Mouse (Mus musculus) stomach, embryonic 14.5 days (tissue): Measurements from ENCODE around the gene Lmna. TPM values are rescaled to one million over a fixed set of nuclear protein-coding genes. Genes with fewer than 3 reads are reported as not detected.

ENCODE experiments used
- ATAC-seq: fragments of 200-750 bp; cut with Nextera tagmentation; 2 replicates; pipeline ENCODE4 v1.8.0; 2017; ENCODE audit warnings: low read depth, moderate TSS enrichment; ENCODE audit not compliant: insufficient number of reproducible peaks, insufficient read depth, low FRiP score
- H3K27ac ChIP-seq: fragments of 300-500 bp; sonication (generic); 2 replicates; pipeline ENCODE4 v1.5.1; 2014; ENCODE audit warnings: mild to moderate bottlenecking, low read length, moderate library complexity, mixed read lengths
- H3K27me3 ChIP-seq: fragments of 300-500 bp; sonication (generic); 2 replicates; pipeline ENCODE4 v1.6.1; 2014; ENCODE audit warnings: low read length, control low read depth, mixed read lengths; ENCODE audit not compliant: control insufficient read depth, insufficient read depth
- H3K36me3 ChIP-seq: fragments of 300-500 bp; sonication (generic); 2 replicates; pipeline ENCODE4 v1.6.1; 2014; ENCODE audit warnings: mild to moderate bottlenecking, control low read depth, low read length, moderate library complexity, mixed read lengths; ENCODE audit not compliant: control insufficient read depth, insufficient read depth
- H3K4me1 ChIP-seq: fragments of 300-500 bp; sonication (generic); 2 replicates; pipeline ENCODE4 v1.6.1; 2014; ENCODE audit warnings: low read length, control low read depth, mixed read lengths; ENCODE audit not compliant: control insufficient read depth, insufficient read depth
- H3K4me2 ChIP-seq: fragments of 300-500 bp; sonication (generic); replicated peaks from 2 replicates; pipeline ENCODE4 v1.6.1; 2014; ENCODE audit warnings: low read depth, low read length, control low read depth
- H3K4me3 ChIP-seq: fragments of 300-500 bp; sonication (generic); 2 replicates; pipeline ENCODE4 v1.5.1; 2014; ENCODE audit warnings: low read depth, low read length, control low read depth
- H3K9ac ChIP-seq: fragments of 300-500 bp; sonication (generic); replicated peaks from 2 replicates; pipeline ENCODE4 v1.6.1; 2014; ENCODE audit warnings: low read depth, mild to moderate bottlenecking, control low read depth, low read length, moderate library complexity, mixed read lengths
- H3K9me3 ChIP-seq: fragments of 300-500 bp; sonication (generic); 2 replicates; pipeline ENCODE4 v1.6.1; 2016; ENCODE audit warnings: low read depth, low read length, control low read depth; ENCODE audit not compliant: control insufficient read depth
- WGBS: fragments of 180-500 bp; shearing (Covaris S2); extraction: QIAGEN DNeasy Blood & Tissue Kit; methylation state at CpG from one replicate; pipeline ENCODE4 v1.1.7; 2014; 5-methylcytosine and 5-hydroxymethylcytosine counted together
- polyA plus RNA-seq: library from polyadenylated mRNA; unstranded; fragments of >200 nt; fragmentation: Nextera tagmentation; extraction: Ambion mirVana; gene quantifications from 2 replicates; pipeline ENCODE4 v1.2.1, GENCODE M21; 2014

Gene Lmna
- polyA plus RNA-seq, 1 experiment from 2014 or later = 128 TPM

DNA sequence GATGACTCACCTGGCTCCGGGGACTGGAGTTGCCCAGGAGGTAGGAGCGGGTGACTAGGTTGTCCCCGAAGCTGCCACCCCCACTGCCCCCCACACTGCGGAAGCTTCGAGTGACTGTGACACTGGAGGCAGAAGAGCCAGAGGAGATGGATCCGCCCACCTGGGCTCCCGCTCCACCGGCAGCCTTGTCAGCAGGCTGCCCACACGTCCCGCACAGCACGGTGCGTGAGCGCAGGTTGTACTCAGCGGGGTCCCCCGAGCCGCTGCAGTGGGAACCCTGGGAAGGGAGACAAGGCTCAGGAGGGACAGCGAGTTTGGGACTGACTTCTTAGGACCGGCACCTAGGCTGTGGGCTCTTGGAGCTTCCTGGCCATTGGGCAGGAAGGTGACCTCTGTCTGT lies 27.4 kb downstream of the Lmna start:
- 0 out of 2 replicates have a peak, but pooled peaks cover 4% of the 10 kb centered on the region for H3K4me1 ChIP-seq
- peaks cover 19% of the 10 kb centered on the region for H3K36me3 ChIP-seq
- H3K27ac ChIP-seq = no peak overlapping the region
- H3K4me3 ChIP-seq = no peak overlapping the region
- no peak for ATAC-seq
- 45% methylated on average over 18 of the region's 18 CpGs for WGBS
- H3K9me3 ChIP-seq = no peaks in the 10 kb centered on the region
- H3K4me2 ChIP-seq = no peak overlapping the region
- 0 out of 2 replicates have a peak overlapping the region, but pooled peaks have one; percentile 10 for H3K9ac ChIP-seq
- no peaks in the 10 kb centered on the region for H3K27me3 ChIP-seq

DNA sequence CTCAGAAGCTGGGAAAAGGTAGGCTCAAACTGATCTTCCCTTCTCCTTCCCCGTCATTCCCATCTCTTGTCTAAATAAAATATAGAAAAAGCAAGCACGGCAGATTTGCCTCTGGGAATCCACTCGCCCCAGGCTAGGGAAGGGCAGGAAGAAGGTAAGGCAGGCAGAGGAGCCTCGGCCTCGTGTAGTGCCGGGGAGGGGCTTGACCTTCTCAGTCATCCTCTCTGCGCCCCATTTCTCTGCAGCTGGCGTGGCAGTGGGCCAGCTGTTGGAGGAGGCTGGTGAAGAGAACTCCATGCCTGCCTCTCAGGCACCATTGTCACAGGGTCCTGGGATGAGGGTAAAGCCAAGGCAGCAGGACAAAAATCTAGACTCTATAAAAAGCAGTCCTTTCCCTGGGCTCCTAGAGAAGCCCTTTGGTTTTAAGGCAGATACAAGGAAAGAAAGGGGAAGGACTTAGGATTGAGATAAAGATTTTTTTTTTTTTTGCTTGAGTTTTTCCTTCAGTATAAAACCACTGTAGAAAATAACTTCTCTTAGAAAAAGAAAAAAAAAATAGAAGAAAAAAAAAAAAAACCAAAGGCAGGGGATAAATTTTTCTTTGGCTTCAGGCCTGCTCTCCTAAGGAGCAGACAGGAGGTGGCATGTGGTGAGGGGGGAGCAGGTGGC lies 28.2 kb downstream of the Lmna start:
- WGBS = 56% methylated on average over 8 of the region's 8 CpGs
- no peak for ATAC-seq

DNA sequence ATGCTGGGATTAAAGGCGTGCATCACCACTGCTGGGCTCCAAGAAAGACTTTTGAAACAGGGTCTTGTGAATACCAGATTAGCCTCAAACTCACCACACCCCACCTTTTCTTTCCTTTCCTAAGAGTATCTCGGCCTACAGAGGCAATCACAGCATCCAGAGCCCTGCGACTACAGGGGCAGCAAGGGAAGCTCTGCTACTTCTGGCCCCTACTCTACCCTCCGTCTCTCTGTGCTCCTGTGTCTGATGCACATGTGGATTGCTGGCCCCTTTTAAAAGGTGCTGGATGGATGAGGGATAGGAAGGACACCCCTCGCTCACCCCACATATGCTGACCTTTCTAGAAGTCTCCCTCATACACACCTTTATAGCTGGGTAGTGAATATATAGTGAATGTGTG lies 29.1 kb downstream of the Lmna start:
- 90% methylated on average over 5 of the region's 5 CpGs for WGBS
- Histone ChIP-seq H3K4me1 (0 out of 2 replicates have a peak, but pooled peaks cover 4% of the 10 kb centered on the region), H3K27ac (no peak overlapping the region), H3K4me3 (no peak overlapping the region), H3K27me3 (no peaks in the 10 kb centered on the region), H3K9me3 (no peaks in the 10 kb centered on the region), H3K36me3 (peaks cover 8% of the 10 kb centered on the region), H3K4me2 (no peak overlapping the region), H3K9ac (no peak overlapping the region)
- ATAC-seq = no peak

More for the DNA sequence above, 28.2 kb downstream of the Lmna start:
- Histone ChIP-seq H3K4me3 (no peak overlapping the region), H3K36me3 (peaks cover 14% of the 10 kb centered on the region), H3K4me1 (0 out of 2 replicates have a peak, but pooled peaks cover 4% of the 10 kb centered on the region), H3K27me3 (no peaks in the 10 kb centered on the region), H3K9ac (0 out of 2 replicates have a peak overlapping the region, but pooled peaks have one; percentile 10), H3K9me3 (no peaks in the 10 kb centered on the region), H3K4me2 (no peak overlapping the region), H3K27ac (no peak overlapping the region)

DNA sequence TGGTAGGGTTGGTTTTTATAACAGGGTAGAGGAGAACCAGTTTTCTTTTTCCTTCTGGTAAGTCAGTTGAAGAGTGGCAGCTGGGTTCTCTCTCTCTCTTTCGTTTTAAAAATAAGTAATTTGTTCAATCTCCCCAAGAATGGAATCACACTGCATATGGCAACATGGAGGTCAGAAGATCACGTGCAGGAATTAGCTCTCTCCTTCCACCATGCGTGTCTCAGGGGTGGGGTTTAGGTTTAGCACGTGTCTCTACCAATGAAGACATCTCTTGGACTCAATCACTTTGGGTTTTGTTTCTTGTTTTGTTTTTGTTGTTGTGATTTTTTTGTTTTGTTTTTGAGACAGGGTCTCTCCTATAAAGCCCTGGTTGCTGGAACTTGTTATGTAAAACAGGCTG lies 29.9 kb downstream of the Lmna start:
- no peak overlapping the region for H3K27ac ChIP-seq
- 0 out of 2 replicates have a peak, but pooled peaks cover 3% of the 10 kb centered on the region for H3K4me1 ChIP-seq
- no peaks in the 10 kb centered on the region for H3K9me3 ChIP-seq
- WGBS = 73% methylated on average over 4 of the region's 4 CpGs
- no peak overlapping the region for H3K4me3 ChIP-seq
- peaks cover 7% of the 10 kb centered on the region for H3K36me3 ChIP-seq
- no peak overlapping the region for H3K9ac ChIP-seq
- no peak overlapping the region for H3K4me2 ChIP-seq
- H3K27me3 ChIP-seq = no peaks in the 10 kb centered on the region
- ATAC-seq = no peak

DNA sequence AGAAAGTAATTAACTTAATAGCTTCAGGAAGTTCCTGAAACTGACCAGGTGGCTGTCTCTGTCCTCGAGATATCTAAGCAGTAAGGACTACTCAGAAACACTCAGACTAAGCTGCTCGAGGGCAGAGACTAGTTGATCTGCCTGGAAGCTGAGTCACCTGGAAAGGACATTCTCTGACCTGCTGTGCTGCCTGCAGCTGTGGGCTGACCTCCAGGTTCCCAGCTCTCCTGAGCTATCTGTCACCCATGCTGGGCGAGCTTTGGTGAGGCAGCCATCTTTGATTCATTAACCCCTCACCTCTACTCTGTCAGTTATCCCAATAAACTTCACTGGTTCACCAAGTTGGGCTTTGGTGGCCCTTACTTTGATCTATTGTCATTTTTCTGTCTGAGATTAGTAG lies 30.6 kb downstream of the Lmna start:
- ATAC-seq = no peak
- 36% methylated on average over 3 of the region's 3 CpGs for WGBS
- H3K4me1 ChIP-seq = no peaks in the 10 kb centered on the region
- no peaks in the 10 kb centered on the region for H3K9me3 ChIP-seq
- H3K9ac ChIP-seq = no peak overlapping the region
- H3K4me2 ChIP-seq = no peak overlapping the region
- peaks cover 7% of the 10 kb centered on the region for H3K36me3 ChIP-seq
- no peaks in the 10 kb centered on the region for H3K27me3 ChIP-seq
- H3K4me3 ChIP-seq = no peak overlapping the region
- H3K27ac ChIP-seq = no peak overlapping the region

DNA sequence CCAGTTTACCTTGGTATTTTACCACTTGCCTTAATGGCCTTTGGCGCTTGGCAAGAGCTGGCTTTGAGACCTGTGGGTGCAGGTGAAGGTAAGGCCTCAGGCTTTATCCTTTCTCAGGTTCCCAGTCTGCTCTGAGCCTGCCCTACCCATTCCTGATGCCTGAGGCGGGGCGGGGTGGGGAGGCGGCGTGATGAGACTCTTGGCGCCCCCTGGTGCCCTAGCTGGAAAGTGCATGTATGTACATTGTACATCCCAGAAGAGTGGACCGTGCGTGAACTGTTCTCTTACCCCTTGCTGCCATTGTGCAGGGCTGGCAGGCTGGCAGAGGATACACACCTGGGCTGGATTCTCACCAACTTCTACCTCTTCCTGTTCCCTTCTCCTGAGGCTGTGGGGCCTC lies 32.0 kb downstream of the Lmna start:
- peak; percentile 83; the same call in 1 of the 2 replicates for ATAC-seq
- 4% methylated on average over 8 of the region's 8 CpGs for WGBS

DNA sequence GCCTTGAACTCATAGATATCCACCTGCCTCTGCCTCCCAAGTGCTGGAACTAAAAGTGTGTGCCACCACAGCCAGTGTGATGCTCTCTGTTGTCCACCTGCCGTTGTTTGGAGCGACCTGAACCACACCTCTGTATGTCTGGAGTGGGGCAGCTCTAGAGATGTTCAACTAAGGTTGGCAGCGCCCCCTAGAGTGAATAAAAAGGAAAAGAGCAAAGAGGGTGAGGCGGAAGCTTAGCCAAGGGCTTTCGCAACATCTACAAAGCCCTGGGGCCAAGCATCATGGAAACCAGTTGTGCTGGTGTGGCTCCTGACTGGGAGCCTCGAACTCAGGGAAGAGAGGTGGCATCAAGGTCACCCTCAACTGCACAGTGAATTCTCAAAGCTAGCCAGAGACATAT lies 33.4 kb downstream of the Lmna start:
- 63% methylated on average over 6 of the region's 6 CpGs for WGBS
- H3K27me3 ChIP-seq = no peaks in the 10 kb centered on the region
- H3K27ac ChIP-seq = no peak overlapping the region
- H3K9ac ChIP-seq = no peak overlapping the region
- no peaks in the 10 kb centered on the region for H3K36me3 ChIP-seq
- H3K4me3 ChIP-seq = no peak overlapping the region
- no peak for ATAC-seq
- H3K9me3 ChIP-seq = no peaks in the 10 kb centered on the region
- H3K4me2 ChIP-seq = no peak overlapping the region
- no peaks in the 10 kb centered on the region for H3K4me1 ChIP-seq

More for the DNA sequence above, 32.0 kb downstream of the Lmna start:
- H3K4me2 ChIP-seq = no peak overlapping the region
- no peaks in the 10 kb centered on the region for H3K27me3 ChIP-seq
- peaks cover under 1% of the 10 kb centered on the region for H3K36me3 ChIP-seq
- no peaks in the 10 kb centered on the region for H3K4me1 ChIP-seq
- no peak overlapping the region for H3K4me3 ChIP-seq
- no peaks in the 10 kb centered on the region for H3K9me3 ChIP-seq
- H3K27ac ChIP-seq = no peak overlapping the region
- no peak overlapping the region; the same call in 1 of the 2 replicates for H3K9ac ChIP-seq

DNA sequence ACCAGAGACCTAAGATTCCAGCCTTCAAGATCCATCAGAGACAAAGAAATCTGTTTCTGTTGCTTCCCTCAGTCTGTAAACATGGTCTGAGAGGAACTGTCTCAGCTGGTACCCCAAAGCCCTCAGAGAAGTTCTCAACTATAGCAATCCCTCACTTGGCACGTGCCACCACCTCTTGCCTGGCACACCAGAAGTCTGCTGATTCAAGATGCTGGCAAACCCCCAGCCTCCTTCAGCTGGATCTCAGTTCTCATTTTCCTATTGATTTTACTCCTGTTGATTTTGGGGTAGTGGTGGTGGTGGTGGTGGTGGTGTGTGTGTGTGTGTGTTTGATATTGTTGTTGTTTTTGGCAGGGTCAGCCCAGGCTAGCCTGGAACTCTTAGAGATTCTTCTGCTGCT lies 36.2 kb downstream of the Lmna start:
- Histone ChIP-seq H3K9ac (no peak overlapping the region), H3K36me3 (no peaks in the 10 kb centered on the region), H3K4me1 (no peaks in the 10 kb centered on the region), H3K4me3 (no peak overlapping the region), H3K27me3 (no peaks in the 10 kb centered on the region), H3K4me2 (no peak overlapping the region), H3K9me3 (no peaks in the 10 kb centered on the region), H3K27ac (no peak overlapping the region)
- WGBS = 84% methylated on average over 1 of the region's 1 CpGs
- ATAC-seq = no peak

DNA sequence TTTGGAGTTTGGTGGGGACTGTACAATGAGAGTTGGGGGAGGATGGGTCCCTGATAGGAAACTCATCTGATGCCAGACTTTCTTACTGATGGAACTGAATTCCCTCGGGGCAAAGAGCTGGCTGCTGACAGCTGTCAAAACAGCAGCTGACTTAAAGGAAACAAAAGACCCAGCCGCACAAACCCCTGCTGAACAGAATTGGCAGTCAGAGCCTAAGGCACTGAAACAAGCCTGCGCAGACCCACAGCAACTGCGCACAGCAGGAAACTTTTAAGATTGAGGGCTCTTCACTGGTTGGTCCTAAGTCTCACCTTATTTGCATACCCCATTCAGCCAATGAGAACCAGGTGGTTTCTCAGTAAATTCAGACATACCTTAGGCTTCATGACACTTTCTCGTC lies 36.7 kb downstream of the Lmna start:
- no peaks in the 10 kb centered on the region for H3K4me1 ChIP-seq
- no peak overlapping the region for H3K9ac ChIP-seq
- H3K4me3 ChIP-seq = no peak overlapping the region
- no peak overlapping the region for H3K4me2 ChIP-seq
- no peaks in the 10 kb centered on the region for H3K27me3 ChIP-seq
- ATAC-seq = no peak
- 34% methylated on average over 5 of the region's 5 CpGs for WGBS
- H3K36me3 ChIP-seq = no peaks in the 10 kb centered on the region
- no peak overlapping the region for H3K27ac ChIP-seq
- no peaks in the 10 kb centered on the region for H3K9me3 ChIP-seq
